Mouse (Mus musculus) midbrain, embryonic 15.5 days (tissue): ENCODE data around the gene Sap30bp. TPM values are rescaled to one million over a fixed set of nuclear protein-coding genes. Genes with fewer than 3 reads are reported as not detected.
A peak's percentile ranks its signal among the peaks of the same experiment; 100 is the strongest.

Experiments used
- ATAC-seq: fragments of 200-750 bp; cut with Nextera tagmentation; replicated peaks from 2 replicates; pipeline ENCODE4 v1.8.0; 2017; ENCODE audit warnings: moderate TSS enrichment
- H3K27ac ChIP-seq: fragments of 300-500 bp; sonication (generic); 2 replicates; pipeline ENCODE4 v1.5.1; 2015; ENCODE audit warnings: mild to moderate bottlenecking, inconsistent platforms
- H3K27me3 ChIP-seq: fragments of 300-500 bp; sonication (generic); replicated peaks from 2 replicates; pipeline ENCODE4 v1.6.1; 2015; ENCODE audit warnings: inconsistent platforms
- H3K36me3 ChIP-seq: fragments of 300-500 bp; sonication (generic); replicated peaks from 2 replicates; pipeline ENCODE4 v1.6.1; 2015; ENCODE audit warnings: inconsistent platforms
- H3K4me1 ChIP-seq: fragments of 300-500 bp; sonication (generic); 2 replicates; pipeline ENCODE4 v1.6.1; 2015; ENCODE audit warnings: inconsistent platforms
- H3K4me2 ChIP-seq: fragments of 300-500 bp; sonication (generic); 2 replicates; pipeline ENCODE4 v1.6.1; 2015; ENCODE audit warnings: inconsistent platforms, mild to moderate bottlenecking, moderate library complexity
- H3K4me3 ChIP-seq: fragments of 300-500 bp; sonication (generic); 2 replicates; pipeline ENCODE4 v1.5.1; 2015; ENCODE audit warnings: mild to moderate bottlenecking, inconsistent platforms
- H3K9ac ChIP-seq: fragments of 300-500 bp; sonication (generic); 2 replicates; pipeline ENCODE4 v1.6.1; 2015; ENCODE audit warnings: mild to moderate bottlenecking, inconsistent platforms
- H3K9me3 ChIP-seq: fragments of 300-500 bp; sonication (generic); 2 replicates; pipeline ENCODE4 v1.6.1; 2016; ENCODE audit warnings: inconsistent platforms
- WGBS: fragments of 180-500 bp; shearing (Covaris S2); methylation state at CpG from one replicate; pipeline ENCODE4 v1.1.7; 2015; ENCODE audit warnings: mixed read lengths; 5-methylcytosine and 5-hydroxymethylcytosine counted together
- polyA plus RNA-seq: library from polyadenylated mRNA; unstranded; fragments of >200 nt; fragmentation: Nextera tagmentation; extraction: Ambion mirVana; gene quantifications from 2 replicates; pipeline ENCODE4 v1.2.1, GENCODE M21; 2015

The Sap30bp gene
- polyA plus RNA-seq, 1 experiment from 2014 or later: 53.1 TPM

GRCm38 (mm10) chr11:115911632-115912376, 21.3 kb upstream of the Sap30bp start, which contains the start of gene Smim6:
TSS of gene Smim6 (plus strand) at chr11:115912017.
- H3K9me3 ChIP-seq: no peaks in the 10 kb centered on the region
- H3K4me1 ChIP-seq: no peaks in the 10 kb centered on the region
- no peak for ATAC-seq
- H3K4me2 ChIP-seq: no peak within 1 kb of the TSS
- no peak within 1 kb of the TSS for H3K9ac ChIP-seq
- H3K27ac ChIP-seq: no peak within 1 kb of the TSS
- H3K36me3 ChIP-seq: peaks cover 10% of the 10 kb centered on the region; the same call in 1 of the 2 replicates
- no peaks in the 10 kb centered on the region for H3K27me3 ChIP-seq
- no peak within 1 kb of the TSS for H3K4me3 ChIP-seq
- WGBS: 87% methylated on average over 11 of the region's 11 CpGs

DNA sequence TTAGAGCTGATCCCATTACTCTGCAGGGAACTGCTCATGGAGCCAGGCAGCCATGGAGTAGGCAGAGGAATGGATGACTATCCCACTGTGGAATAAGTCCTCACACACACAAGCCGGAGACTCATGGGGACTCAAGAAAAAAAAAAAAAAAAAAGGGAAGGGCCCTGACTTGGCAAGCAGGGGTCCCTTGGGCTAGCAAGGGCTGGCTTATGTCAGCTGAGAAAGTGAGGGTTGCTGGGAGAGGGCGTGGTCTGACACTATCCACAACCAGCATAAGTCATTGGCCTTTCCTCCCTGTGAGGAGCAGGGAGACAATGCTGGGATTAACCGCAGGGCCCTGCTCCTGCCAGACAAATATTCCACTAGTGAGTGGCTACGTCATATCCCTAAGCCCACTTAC, 16.5 kb upstream of the Sap30bp start:
- WGBS: 89% methylated on average over 4 of the region's 4 CpGs
- H3K4me2 ChIP-seq: no peak overlapping the region
- no peaks in the 10 kb centered on the region for H3K4me1 ChIP-seq
- H3K9me3 ChIP-seq: no peaks in the 10 kb centered on the region
- no peak overlapping the region for H3K9ac ChIP-seq
- H3K27ac ChIP-seq: no peak overlapping the region
- no peak for ATAC-seq
- H3K4me3 ChIP-seq: no peak overlapping the region
- peaks cover 13% of the 10 kb centered on the region for H3K36me3 ChIP-seq
- H3K27me3 ChIP-seq: no peaks in the 10 kb centered on the region

GRCm38 (mm10) chr11:115918637-115919036, 14.4 kb upstream of the Sap30bp start:
- Histone ChIP-seq H3K9me3 (no peaks in the 10 kb centered on the region), H3K9ac (no peak overlapping the region), H3K27ac (no peak overlapping the region), H3K4me2 (no peak overlapping the region), H3K27me3 (no peaks in the 10 kb centered on the region), H3K4me1 (no peaks in the 10 kb centered on the region), H3K4me3 (no peak overlapping the region), H3K36me3 (peaks cover 17% of the 10 kb centered on the region)
- WGBS: 91% methylated on average over 5 of the region's 5 CpGs
- ATAC-seq: no peak

DNA sequence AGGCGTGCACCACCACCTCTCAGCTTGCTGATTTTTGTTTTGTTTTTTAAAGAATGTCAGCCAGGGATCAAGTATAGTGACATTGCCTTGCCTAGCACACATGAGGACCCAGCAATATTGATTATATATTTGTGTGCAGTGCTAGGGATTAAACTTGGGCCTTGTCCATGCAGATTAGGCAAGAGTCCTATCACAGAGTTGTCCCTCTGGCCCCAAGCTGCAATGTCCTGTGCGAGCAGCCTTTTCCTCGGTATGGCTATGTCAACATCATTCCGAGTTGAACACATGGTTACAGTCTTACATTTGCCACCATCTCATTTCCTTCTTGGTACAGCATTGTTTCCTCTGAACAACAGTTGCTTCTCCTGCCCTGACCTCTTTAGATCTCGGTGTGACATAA, 14.0 kb upstream of the Sap30bp start:
- WGBS: 95% methylated on average over 5 of the region's 5 CpGs

DNA sequence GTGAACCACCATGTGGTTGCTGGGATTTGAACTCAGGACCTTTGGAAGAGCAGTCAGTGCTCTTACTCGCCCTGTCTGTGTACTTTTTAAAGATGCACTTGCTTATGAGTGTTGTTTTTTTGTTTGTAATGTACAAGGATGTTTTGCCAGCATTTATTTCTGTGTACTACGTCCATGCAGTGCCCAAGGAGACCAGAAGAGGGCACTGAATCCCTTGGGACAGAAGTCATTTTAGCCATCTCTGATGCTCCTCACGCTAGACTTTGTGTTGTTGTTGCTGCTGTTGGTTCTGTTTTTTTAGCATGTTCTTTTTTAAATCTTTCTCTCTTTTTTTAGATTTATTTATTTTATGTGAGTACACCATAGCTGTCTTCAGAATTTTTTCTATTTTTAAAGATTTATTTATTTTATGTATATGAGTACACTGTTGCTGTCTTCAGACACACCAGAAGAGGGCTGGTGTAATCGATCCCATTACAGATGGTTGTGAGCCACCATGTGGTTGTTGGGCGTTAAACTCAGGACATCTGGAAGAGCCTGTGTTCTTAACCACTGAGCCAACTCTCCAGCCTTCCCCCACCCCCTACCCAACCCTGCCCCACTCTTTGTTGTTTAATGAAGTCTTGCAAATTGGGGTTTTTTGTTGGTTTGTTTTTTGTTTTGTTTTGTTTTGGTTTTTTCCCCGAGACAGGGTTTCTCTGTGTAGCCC, 12.8 kb upstream of the Sap30bp start:
- Histone ChIP-seq H3K4me3 (no peak overlapping the region), H3K36me3 (peaks cover 20% of the 10 kb centered on the region), H3K27ac (no peak overlapping the region), H3K9me3 (no peaks in the 10 kb centered on the region), H3K4me2 (no peak overlapping the region), H3K4me1 (no peaks in the 10 kb centered on the region), H3K9ac (no peak overlapping the region), H3K27me3 (no peaks in the 10 kb centered on the region)
- ATAC-seq: no peak
- WGBS: 41% methylated on average over 6 of the region's 6 CpGs

More for the DNA sequence above, 14.0 kb upstream of the Sap30bp start:
- Histone ChIP-seq H3K27ac (no peak overlapping the region), H3K4me1 (no peaks in the 10 kb centered on the region), H3K4me2 (no peak overlapping the region), H3K9me3 (no peaks in the 10 kb centered on the region), H3K36me3 (peaks cover 20% of the 10 kb centered on the region), H3K4me3 (no peak overlapping the region), H3K27me3 (no peaks in the 10 kb centered on the region), H3K9ac (no peak overlapping the region)
- no peak for ATAC-seq

DNA sequence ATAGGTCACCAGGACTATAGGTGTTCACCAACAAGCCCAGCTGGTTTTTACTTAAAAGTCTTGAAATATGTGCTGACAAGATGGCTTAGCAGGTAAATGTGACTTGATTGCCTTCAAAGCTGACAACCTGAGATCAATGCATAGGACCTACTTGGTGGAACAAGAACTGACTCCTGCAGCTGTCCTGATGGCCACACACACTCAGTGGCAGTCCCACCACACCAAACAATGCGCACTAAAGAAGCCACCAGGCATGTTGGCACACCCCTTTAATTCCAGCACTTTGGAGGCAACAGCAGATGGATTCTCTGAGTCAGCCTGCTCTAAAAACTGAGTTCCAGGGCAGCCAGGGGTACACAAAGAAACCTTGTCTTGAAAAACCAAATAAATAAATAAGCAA, 11.1 kb upstream of the Sap30bp start:
- H3K4me1 ChIP-seq: no peaks in the 10 kb centered on the region
- H3K36me3 ChIP-seq: peaks cover 13% of the 10 kb centered on the region; the same call in 1 of the 2 replicates
- 95% methylated on average over 1 of the region's 1 CpGs for WGBS
- no peak overlapping the region for H3K27ac ChIP-seq
- ATAC-seq: no peak
- H3K4me3 ChIP-seq: no peak overlapping the region
- no peak overlapping the region for H3K4me2 ChIP-seq
- H3K9ac ChIP-seq: no peak overlapping the region
- H3K27me3 ChIP-seq: no peaks in the 10 kb centered on the region
- no peaks in the 10 kb centered on the region for H3K9me3 ChIP-seq

DNA sequence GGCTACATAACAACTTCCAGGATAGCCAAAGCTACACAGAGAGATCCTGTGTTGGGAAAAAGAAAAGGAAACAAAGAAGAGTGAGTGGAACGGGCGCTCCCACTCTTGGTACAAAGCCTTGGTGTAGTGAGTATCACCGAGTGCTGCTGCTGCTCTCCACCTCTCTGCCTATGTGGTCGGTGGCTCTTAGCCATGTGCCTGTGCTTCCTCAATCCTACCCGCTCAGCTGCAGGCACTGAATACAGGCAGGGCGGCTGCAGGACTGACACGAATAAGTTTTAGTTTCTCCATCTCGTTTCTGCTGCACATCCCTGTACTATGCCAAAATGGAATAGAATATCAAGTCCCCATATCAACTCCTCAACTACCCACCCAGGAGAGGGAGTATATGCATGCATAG, 4.1 kb upstream of the Sap30bp start:
- no peak overlapping the region for H3K4me2 ChIP-seq
- 94% methylated on average over 8 of the region's 8 CpGs for WGBS
- no peak overlapping the region for H3K9ac ChIP-seq
- H3K9me3 ChIP-seq: no peaks in the 10 kb centered on the region
- ATAC-seq: no peak
- H3K27me3 ChIP-seq: no peaks in the 10 kb centered on the region
- H3K4me1 ChIP-seq: peaks cover 18% of the 10 kb centered on the region
- peaks cover 10% of the 10 kb centered on the region; the same call in 1 of the 2 replicates for H3K36me3 ChIP-seq
- H3K27ac ChIP-seq: no peak overlapping the region
- H3K4me3 ChIP-seq: no peak overlapping the region

DNA sequence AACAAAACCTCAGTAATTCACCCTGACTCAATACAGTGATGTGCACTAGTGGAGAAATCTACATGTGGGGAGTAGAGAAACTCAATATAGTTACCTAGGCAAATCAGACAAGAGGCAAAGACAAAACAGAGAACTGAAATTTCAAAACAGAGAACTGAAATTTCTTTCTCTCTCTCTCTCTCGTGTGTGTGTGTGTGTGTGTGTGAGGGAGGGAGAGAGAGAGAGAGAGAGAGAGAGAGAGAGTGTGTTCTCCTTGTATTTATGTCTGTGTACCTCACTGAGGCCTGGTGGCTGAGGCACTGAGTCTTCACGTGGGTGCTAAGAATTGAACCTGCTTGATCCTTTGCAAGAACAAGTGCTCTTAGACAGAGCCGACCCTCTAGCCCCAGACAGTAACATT, 3.3 kb upstream of the Sap30bp start:
- no peak overlapping the region for H3K4me2 ChIP-seq
- peaks cover 26% of the 10 kb centered on the region for H3K4me1 ChIP-seq
- H3K27me3 ChIP-seq: no peaks in the 10 kb centered on the region
- no peak overlapping the region for H3K27ac ChIP-seq
- H3K4me3 ChIP-seq: no peak overlapping the region
- 85% methylated on average over 3 of the region's 3 CpGs for WGBS
- peaks cover 10% of the 10 kb centered on the region; the same call in 1 of the 2 replicates for H3K36me3 ChIP-seq
- H3K9ac ChIP-seq: no peak overlapping the region
- no peak for ATAC-seq
- H3K9me3 ChIP-seq: no peaks in the 10 kb centered on the region

DNA sequence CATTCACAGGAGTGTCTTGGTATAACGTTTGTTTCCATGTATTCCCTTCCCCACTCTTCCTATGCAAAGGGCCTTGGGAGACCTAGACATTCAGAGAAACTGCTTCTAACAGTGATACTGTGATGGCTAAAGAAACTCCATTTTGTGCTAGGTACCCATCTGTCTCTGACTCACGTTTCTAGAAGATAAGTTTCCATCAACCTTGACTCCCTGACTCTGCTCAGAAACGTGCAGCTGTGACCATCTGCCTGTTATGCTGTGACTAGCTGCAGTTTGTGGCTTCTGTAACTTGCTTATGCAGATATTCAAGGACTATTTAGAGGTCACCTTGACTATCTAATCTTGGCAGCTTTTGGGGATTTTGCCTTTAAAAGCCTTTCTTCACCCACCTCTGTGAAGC, 1.8 kb upstream of the Sap30bp start:
- Histone ChIP-seq H3K9ac (no peak overlapping the region), H3K27ac (no peak overlapping the region), H3K9me3 (no peaks in the 10 kb centered on the region), H3K4me3 (no peak overlapping the region), H3K4me2 (no peak overlapping the region), H3K36me3 (peaks cover 15% of the 10 kb centered on the region), H3K4me1 (peaks cover 31% of the 10 kb centered on the region), H3K27me3 (no peaks in the 10 kb centered on the region)
- WGBS: 77% methylated on average over 3 of the region's 3 CpGs
- no peak for ATAC-seq

GRCm38 (mm10) chr11:115933747-115934110, 647 bp downstream of the Sap30bp start:
- Histone ChIP-seq H3K36me3 (peaks cover 20% of the 10 kb centered on the region), H3K4me2 (peak overlapping the region; percentile 85), H3K27me3 (no peaks in the 10 kb centered on the region), H3K4me1 (peaks cover 31% of the 10 kb centered on the region), H3K9ac (peak overlapping the region; percentile 81), H3K4me3 (peak overlapping the region; percentile 86), H3K27ac (peak overlapping the region; percentile 75), H3K9me3 (no peaks in the 10 kb centered on the region)
- under 1% methylated on average over 16 of the region's 16 CpGs for WGBS
- ATAC-seq: peak; percentile 63

DNA sequence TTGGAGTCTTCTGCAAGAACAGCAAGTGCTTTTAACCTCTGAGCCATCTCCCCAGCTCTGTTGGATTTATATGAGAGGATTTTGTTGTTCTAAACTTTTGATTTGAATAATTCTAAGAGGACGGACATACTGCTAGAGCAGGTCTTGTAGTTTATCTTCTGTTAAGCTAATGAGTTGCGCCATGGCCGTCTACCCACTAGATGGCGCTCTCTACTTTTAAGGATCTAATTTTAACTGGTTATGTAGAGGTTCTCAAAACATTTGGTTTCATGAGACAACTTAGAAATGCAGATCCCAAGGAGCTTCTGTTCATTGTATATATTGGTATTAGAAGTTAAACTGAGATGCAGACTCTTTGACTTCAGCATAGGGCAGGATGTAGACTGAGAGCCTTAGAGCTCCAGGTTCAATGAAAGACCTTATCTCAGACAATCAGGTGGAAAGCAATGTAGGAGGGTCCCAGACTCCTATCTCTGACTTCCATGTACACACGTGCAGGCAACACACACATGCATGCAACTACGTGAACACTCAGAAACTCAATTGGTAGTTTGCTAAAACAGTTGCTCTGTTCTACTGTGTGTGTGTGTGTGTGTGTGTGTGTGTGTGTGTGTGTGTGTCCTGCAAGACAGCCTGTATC, 6.7 kb downstream of the Sap30bp start:
- Histone ChIP-seq H3K4me2 (no peak overlapping the region), H3K4me3 (no peak overlapping the region), H3K27me3 (no peaks in the 10 kb centered on the region), H3K27ac (no peak overlapping the region), H3K36me3 (peaks cover 26% of the 10 kb centered on the region), H3K9me3 (no peaks in the 10 kb centered on the region), H3K4me1 (peaks cover 6% of the 10 kb centered on the region), H3K9ac (no peak overlapping the region)
- WGBS: 41% methylated on average over 6 of the region's 6 CpGs
- no peak for ATAC-seq

- H3K4me1 ChIP-seq: no peaks in the 10 kb centered on the region
- no peak overlapping the region for H3K9ac ChIP-seq
- H3K4me2 ChIP-seq: no peak overlapping the region
- no peak for ATAC-seq
- H3K4me3 ChIP-seq: no peak overlapping the region
- no peaks in the 10 kb centered on the region for H3K9me3 ChIP-seq
- no peak overlapping the region for H3K27ac ChIP-seq
- WGBS: 87% methylated on average over 7 of the region's 7 CpGs
- peaks cover 20% of the 10 kb centered on the region for H3K36me3 ChIP-seq
- H3K27me3 ChIP-seq: no peaks in the 10 kb centered on the region
These were observed 8.9 kb downstream of the Sap30bp start for GRCm38 (mm10) chr11:115941980-115942379.
